Mouse (Mus musculus): Measurements from ENCODE around the gene Nme9. TPM values are rescaled to one million over a fixed set of nuclear protein-coding genes. Genes with fewer than 3 reads are reported as not detected.

Nme9 gene
- polyA plus RNA-seq, 1 experiment from 2014 or later = not detected

DNA sequence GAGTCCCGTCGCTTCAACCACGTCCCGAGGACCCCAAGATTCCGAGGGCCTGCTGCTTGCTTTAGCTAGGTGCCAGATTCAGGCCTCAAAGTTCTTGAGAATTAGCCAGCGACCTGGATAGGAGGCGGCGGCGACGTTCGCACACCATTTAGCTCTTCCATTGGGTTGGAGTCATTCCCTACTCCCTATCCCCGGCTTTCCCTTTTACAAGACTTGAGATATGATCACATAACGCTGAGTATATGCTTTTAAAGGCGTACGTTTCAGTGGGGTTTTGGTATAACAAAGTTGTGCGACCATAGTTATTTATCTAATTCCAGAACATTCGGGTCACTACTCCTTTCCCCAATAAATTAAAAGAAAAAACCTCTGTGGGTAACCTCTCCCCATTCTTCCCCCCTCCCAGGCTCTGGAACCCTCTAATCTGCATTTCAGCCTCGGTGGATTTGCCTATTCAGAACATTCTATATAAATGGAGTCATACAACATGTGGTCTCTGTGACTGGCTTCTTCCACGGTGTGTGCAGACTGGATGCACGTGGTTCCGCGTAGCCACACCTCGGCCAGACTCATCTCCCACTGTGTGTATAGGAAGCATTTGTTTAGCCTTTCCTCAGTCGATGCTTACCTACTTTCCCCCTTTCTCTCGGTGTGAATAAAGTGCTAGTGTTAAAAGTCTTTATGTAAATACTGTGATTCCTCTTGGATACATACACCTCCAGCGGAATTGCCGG, 14.1 kb upstream of the Nme9 start, which contains the start of gene Mras:
Mras (minus strand) TSS at position 351 of the 734 bp plus-strand sequence.
- H3K27ac ChIP-seq (ENCODE audit: poor library complexity, severe bottlenecking) = 0 out of 2 replicates have a peak within 1 kb of the TSS, but pooled peaks have one; percentile 19
- 15% methylated on average over 27 of the region's 27 CpGs for WGBS
- peak within 1 kb of the TSS; percentile 86 for H3K9ac ChIP-seq
- H3K4me2 ChIP-seq = peak within 1 kb of the TSS; percentile 89
- no peak for ATAC-seq (ENCODE audit: insufficient number of reproducible peaks, low FRiP score)
- H3K27me3 ChIP-seq (replicated peaks) = peaks cover 24% of the 10 kb centered on the region
- H3K9me3 ChIP-seq (replicated peaks) = no peaks in the 10 kb centered on the region
- H3K36me3 ChIP-seq = no peaks in the 10 kb centered on the region
- peaks cover 13% of the 10 kb centered on the region for H3K4me1 ChIP-seq (replicated peaks)
- H3K4me3 ChIP-seq = peak within 1 kb of the TSS; percentile 81

DNA sequence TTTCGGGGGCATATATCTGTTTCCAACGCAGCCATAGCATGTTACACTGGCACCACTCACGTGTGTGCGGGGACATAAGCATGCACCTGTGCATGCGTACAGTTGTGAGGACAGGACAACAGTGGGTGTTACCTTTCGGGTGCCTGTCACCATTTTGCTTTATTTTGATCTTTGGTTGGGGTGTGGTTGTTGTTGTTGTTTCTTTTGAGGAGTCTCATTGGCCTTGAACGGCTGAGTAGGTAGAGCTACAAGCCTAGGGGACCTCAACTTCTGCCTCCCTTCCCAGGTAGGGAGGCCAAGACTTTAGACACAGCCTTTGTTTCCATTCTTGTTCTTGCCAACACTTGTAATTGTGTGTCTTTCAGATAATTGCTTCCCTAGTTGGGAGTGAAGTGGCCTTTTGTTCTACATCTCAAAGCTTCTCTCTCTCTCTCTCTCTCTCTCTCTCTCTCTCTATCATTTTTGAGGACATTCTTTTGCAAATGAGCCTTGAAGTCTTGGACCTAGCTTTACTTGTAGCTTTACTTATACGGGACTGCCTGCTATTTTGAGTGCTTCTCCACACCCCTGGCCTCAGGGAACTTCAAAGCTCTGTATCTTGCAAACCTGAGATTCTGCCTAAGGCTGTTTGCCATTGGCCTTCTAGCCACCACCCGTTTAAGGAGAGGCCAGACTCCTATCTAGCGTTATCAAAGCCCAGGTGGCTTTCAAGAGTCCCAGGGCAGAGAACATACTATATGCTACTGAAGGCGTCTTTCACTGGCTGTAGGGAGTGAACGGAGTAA, 13.3 kb upstream of the Nme9 start:
- Histone ChIP-seq H3K4me3 (no peak overlapping the region), H3K36me3 (no peaks in the 10 kb centered on the region), H3K27ac (ENCODE audit: poor library complexity, severe bottlenecking) (no peak overlapping the region), H3K4me1 (replicated peaks) (peaks cover 13% of the 10 kb centered on the region), H3K27me3 (replicated peaks) (peaks cover 24% of the 10 kb centered on the region), H3K4me2 (peak overlapping the region; percentile 89; the same call in 1 of the 2 replicates), H3K9ac (no peak overlapping the region), H3K9me3 (replicated peaks) (no peaks in the 10 kb centered on the region)
- ATAC-seq (ENCODE audit: insufficient number of reproducible peaks, low FRiP score) = no peak
- 69% methylated on average over 12 of the region's 12 CpGs for WGBS

DNA sequence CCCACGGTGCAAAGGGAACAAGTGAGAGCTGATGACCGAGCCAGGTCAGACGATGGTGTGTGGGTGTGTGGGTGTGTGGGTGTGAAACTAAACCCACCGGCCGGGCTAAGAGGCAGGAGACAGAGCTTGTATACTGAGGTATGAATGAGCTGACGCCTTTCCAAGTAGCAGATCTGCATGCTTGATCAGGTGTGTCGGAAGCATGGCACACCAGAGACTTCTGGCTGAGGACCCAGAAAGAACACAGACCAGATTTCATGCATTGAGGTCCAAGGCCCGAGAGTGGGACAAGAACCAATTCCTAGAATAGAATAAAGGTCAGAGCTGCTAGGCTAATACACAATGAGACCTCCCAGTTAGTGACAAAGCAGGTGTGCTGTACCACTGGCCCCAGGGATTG, 12.2 kb upstream of the Nme9 start:
- H3K9me3 ChIP-seq (replicated peaks) = no peaks in the 10 kb centered on the region
- H3K9ac ChIP-seq = no peak overlapping the region
- peaks cover 13% of the 10 kb centered on the region for H3K4me1 ChIP-seq (replicated peaks)
- 75% methylated on average over 8 of the region's 8 CpGs for WGBS
- ATAC-seq (ENCODE audit: insufficient number of reproducible peaks, low FRiP score) = no peak
- H3K36me3 ChIP-seq = no peaks in the 10 kb centered on the region
- H3K27ac ChIP-seq (ENCODE audit: poor library complexity, severe bottlenecking) = no peak overlapping the region
- H3K4me3 ChIP-seq = no peak overlapping the region
- no peak overlapping the region for H3K4me2 ChIP-seq
- H3K27me3 ChIP-seq (replicated peaks) = peaks cover 24% of the 10 kb centered on the region

DNA sequence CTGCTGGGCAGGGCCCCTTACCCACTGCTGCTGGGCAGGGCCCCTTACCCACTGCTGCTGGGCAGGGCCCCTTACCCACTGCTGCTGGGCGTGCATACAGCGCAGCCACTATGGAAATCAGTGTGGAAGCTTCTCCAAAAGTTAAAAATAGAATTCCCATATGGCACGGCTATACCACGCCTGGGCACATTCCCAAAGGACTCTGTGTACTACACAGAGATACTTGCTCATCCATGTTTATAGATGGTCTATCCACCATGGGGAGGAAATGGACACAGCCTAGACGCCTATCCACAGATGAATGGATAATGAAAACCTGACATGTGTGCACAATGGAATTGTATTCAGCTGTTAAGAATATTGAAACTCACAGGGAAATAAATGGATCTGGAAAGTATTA, 10.3 kb upstream of the Nme9 start:
- H3K4me1 ChIP-seq (replicated peaks) = peaks cover under 1% of the 10 kb centered on the region; the same call in 1 of the 2 replicates
- H3K36me3 ChIP-seq = no peaks in the 10 kb centered on the region
- no peaks in the 10 kb centered on the region for H3K9me3 ChIP-seq (replicated peaks)
- no peak overlapping the region for H3K9ac ChIP-seq
- H3K27ac ChIP-seq (ENCODE audit: poor library complexity, severe bottlenecking) = no peak overlapping the region
- ATAC-seq (ENCODE audit: insufficient number of reproducible peaks, low FRiP score) = no peak
- no peak overlapping the region for H3K4me2 ChIP-seq
- WGBS = 62% methylated on average over 5 of the region's 5 CpGs
- H3K27me3 ChIP-seq (replicated peaks) = peaks cover 24% of the 10 kb centered on the region
- H3K4me3 ChIP-seq = no peak overlapping the region

DNA sequence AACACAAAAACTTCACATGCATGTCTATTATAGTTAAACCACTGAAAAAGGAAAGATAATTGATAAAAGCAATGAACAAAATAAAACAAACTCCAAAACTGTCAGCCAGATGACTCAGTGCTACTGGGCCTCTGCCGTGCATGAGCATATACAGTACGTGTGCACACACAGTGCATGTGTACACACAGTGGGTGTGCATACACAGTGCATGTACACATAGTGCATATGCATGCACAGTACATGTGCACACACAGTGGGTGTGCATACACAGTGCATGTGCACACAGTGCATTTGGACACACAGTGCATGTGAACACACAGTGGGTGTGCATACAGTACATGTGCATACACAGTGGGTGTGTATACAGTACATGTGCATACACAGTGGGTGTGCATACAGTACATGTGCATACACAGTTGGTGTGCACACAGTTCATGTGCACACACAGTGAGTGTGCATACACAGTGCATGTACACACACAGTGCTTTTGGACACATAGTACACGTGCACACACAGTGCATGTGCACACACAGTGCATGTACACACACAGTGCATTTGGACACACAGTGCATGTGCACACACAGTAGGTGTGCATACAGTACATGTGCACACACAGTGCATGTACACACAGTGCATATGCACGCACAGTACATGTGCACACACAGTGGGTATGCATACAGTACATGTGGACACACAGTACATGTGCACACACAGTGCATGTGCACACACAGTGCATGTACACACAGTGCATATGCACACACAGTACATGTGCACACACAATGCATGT, 9.4 kb upstream of the Nme9 start:
- H3K9ac ChIP-seq = no peak overlapping the region
- WGBS = 89% methylated on average over 4 of the region's 4 CpGs
- H3K36me3 ChIP-seq = no peaks in the 10 kb centered on the region

DNA sequence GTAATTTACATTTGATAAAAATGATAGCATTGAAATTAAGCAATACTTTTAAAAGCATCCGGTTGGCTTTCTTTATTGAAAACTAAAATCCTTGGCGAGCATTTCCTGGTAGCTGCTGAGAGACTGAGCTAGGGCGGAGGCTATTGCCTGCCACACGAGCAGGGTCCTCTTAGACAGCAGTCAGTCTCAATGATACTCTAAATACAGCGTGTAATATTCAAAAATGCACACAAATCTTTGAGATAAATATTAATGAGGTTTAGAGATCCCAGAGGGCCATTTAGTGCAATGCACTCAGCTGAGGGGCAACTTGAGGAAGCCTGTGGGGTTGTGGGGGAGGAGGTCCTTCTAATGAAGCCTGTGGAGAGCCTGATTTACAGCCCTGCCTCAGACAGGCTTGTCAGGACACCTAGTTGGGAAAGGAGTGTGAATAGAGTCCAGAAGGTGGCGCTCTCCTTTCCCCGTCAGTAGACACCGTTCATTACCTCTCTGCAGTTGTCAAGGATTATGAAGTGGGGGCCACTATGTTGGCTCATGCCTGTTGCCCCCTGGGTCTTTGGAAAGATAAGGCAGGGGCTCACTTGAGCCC, 6.6 kb upstream of the Nme9 start:
- no peaks in the 10 kb centered on the region for H3K9me3 ChIP-seq (replicated peaks)
- no peak overlapping the region for H3K4me3 ChIP-seq
- H3K27me3 ChIP-seq (replicated peaks) = peaks cover under 1% of the 10 kb centered on the region; the same call in 1 of the 2 replicates
- no peak overlapping the region for H3K4me2 ChIP-seq
- ATAC-seq (ENCODE audit: insufficient number of reproducible peaks, low FRiP score) = no peak
- WGBS = 40% methylated on average over 8 of the region's 8 CpGs
- H3K36me3 ChIP-seq = no peaks in the 10 kb centered on the region
- H3K27ac ChIP-seq (ENCODE audit: poor library complexity, severe bottlenecking) = no peak overlapping the region
- H3K4me1 ChIP-seq (replicated peaks) = no peaks in the 10 kb centered on the region
- no peak overlapping the region for H3K9ac ChIP-seq

More for the DNA sequence above, 9.4 kb upstream of the Nme9 start:
- H3K27me3 ChIP-seq (replicated peaks) = peaks cover 24% of the 10 kb centered on the region
- H3K27ac ChIP-seq (ENCODE audit: poor library complexity, severe bottlenecking) = no peak overlapping the region
- no peak overlapping the region for H3K4me3 ChIP-seq
- H3K4me2 ChIP-seq = no peak overlapping the region
- ATAC-seq (ENCODE audit: insufficient number of reproducible peaks, low FRiP score) = no peak
- H3K9me3 ChIP-seq (replicated peaks) = no peaks in the 10 kb centered on the region
- H3K4me1 ChIP-seq (replicated peaks) = no peaks in the 10 kb centered on the region; the same call in 1 of the 2 replicates

DNA sequence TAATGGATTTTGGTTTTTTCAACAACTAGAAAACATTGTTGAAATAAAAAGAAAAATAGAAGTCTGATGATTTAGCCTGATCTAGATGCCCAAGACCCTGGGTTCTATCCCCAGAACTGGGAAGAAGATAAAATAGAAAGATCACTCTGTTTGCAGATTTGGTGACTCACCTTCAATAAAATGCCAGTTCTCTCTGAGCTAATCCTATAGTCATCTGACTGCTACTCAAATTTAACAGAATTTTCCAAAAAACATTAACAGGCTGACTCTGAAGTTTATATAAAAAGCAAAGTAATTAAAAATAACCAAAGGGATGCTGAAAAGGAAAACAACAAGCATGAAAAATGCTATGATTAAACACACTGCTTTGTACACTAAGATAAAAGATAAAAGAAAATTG, 5.0 kb upstream of the Nme9 start:
- Histone ChIP-seq H3K4me1 (replicated peaks) (no peaks in the 10 kb centered on the region; the same call in 1 of the 2 replicates), H3K4me3 (no peak overlapping the region), H3K9ac (no peak overlapping the region), H3K36me3 (no peaks in the 10 kb centered on the region), H3K27me3 (replicated peaks) (peaks cover 8% of the 10 kb centered on the region), H3K27ac (ENCODE audit: poor library complexity, severe bottlenecking) (no peak overlapping the region), H3K4me2 (no peak overlapping the region), H3K9me3 (replicated peaks) (no peaks in the 10 kb centered on the region; the same call in 1 of the 2 replicates)
- no peak for ATAC-seq (ENCODE audit: insufficient number of reproducible peaks, low FRiP score)

DNA sequence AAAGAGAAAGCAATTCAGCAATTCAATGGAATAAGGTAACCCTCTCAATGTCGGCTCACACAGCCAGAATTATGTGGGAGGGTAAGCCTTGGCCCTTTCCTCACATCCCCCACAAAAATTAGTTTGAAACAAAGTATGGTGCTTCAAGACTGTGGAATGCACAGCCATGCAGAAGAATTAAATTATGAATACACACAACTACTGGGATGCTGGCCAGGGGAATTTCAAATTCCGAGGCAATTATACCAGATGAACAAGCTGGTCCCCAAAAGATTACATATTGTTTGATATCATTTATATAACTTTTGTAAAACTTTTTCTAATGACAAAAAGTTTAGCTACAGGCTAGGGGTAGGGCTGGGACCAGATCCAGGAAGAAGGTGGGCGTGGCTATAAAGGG, 4.0 kb upstream of the Nme9 start:
- 63% methylated on average over 3 of the region's 3 CpGs for WGBS
- no peak for ATAC-seq (ENCODE audit: insufficient number of reproducible peaks, low FRiP score)

DNA sequence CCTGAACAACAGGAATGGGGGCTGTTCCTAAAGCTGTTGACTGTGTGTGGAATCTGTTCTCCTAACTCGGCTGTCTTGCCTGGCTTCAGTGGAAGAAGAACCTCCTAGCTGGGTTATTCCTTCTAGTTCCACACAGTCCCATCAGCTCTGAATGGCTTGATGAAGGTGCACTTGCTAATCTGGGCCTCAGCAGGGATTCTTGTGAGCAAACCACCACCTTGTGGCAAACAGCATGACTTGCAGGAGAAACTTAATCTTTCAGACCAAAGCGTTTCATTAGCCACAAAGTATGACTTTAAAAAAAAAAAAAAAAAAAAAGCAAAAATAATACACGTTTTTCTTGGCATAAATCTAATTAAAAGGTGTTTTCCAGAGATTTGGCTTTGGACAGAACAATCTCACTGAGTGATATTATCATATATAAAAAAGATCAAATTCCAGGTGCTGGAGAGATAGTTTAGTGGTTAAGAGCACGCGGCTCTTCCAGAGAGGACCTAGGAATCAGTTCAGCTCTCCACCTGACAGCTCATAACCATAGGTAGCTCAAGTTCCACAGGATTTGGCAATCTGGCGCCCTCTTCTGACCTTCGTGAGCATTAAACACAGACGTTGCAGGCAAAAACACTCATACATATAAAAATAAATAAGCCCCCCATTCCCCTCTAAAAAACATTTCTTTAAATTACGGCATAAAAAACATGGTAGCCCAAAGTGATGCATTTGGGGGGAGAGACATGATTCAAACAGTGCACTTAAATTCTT, 1.2 kb upstream of the Nme9 start:
- Histone ChIP-seq H3K36me3 (no peaks in the 10 kb centered on the region), H3K9me3 (replicated peaks) (no peaks in the 10 kb centered on the region; the same call in 1 of the 2 replicates), H3K4me1 (replicated peaks) (no peaks in the 10 kb centered on the region; the same call in 1 of the 2 replicates), H3K27ac (ENCODE audit: poor library complexity, severe bottlenecking) (no peak overlapping the region), H3K4me3 (no peak overlapping the region), H3K27me3 (replicated peaks) (peaks cover 29% of the 10 kb centered on the region), H3K4me2 (no peak overlapping the region), H3K9ac (no peak overlapping the region)
- no peak for ATAC-seq (ENCODE audit: insufficient number of reproducible peaks, low FRiP score)
- WGBS = 34% methylated on average over 9 of the region's 9 CpGs

More for the DNA sequence above, 4.0 kb upstream of the Nme9 start:
- no peak overlapping the region for H3K27ac ChIP-seq (ENCODE audit: poor library complexity, severe bottlenecking)
- H3K9me3 ChIP-seq (replicated peaks) = no peaks in the 10 kb centered on the region; the same call in 1 of the 2 replicates
- H3K9ac ChIP-seq = no peak overlapping the region
- no peak overlapping the region for H3K4me2 ChIP-seq
- H3K36me3 ChIP-seq = no peaks in the 10 kb centered on the region
- H3K4me1 ChIP-seq (replicated peaks) = no peaks in the 10 kb centered on the region; the same call in 1 of the 2 replicates
- no peak overlapping the region for H3K4me3 ChIP-seq
- H3K27me3 ChIP-seq (replicated peaks) = peaks cover 18% of the 10 kb centered on the region

DNA sequence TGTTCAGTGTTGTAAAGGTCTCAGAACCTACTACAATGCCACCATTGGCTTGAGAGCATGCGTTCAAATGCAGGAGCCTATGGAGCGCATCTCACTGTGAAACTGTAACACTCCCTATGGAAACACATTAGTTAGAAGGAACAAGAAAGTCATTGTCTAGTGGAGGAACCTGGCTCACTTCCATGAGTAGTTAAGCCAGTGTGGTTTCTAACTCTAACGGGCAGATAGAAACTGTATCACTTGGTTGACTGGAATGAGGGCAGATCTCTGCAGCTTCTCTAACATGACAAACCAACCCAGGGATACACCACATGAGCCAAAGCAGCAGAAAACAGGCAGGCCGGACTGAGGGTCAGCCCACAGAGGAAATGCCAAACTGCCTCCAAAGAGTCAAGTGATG, 2.9 kb downstream of the Nme9 start:
- WGBS = 73% methylated on average over 4 of the region's 4 CpGs
- no peak overlapping the region for H3K9ac ChIP-seq
- no peak for ATAC-seq (ENCODE audit: insufficient number of reproducible peaks, low FRiP score)
- no peaks in the 10 kb centered on the region; the same call in 1 of the 2 replicates for H3K4me1 ChIP-seq (replicated peaks)
- H3K27me3 ChIP-seq (replicated peaks) = peaks cover 46% of the 10 kb centered on the region
- H3K9me3 ChIP-seq (replicated peaks) = no peaks in the 10 kb centered on the region; the same call in 1 of the 2 replicates
- no peak overlapping the region for H3K4me3 ChIP-seq
- H3K27ac ChIP-seq (ENCODE audit: poor library complexity, severe bottlenecking) = no peak overlapping the region
- H3K36me3 ChIP-seq = no peaks in the 10 kb centered on the region
- H3K4me2 ChIP-seq = no peak overlapping the region
